9 mouse cellular contexts compared by ENCODE assay signal in genomic region chr11:107102465-107103223, GRCm38 (mm10). TPM values are rescaled to one million over a fixed set of nuclear protein-coding genes. Genes with fewer than 3 reads are reported as not detected.
DNase-seq lines count a peak whose midpoint lies in the region; ATAC-seq and TF ChIP-seq lines count a peak whose summit lies in the region.
"Had no signal": no experiment of that assay in that cellular context is flagged by ENCODE, and none has a peak within 500 bp of the region (broad histone marks: within the 10 kb centered on the region; RNA-seq: fewer than 3 reads in every experiment).

No protein-coding gene starts in this region.

- H3K27ac ChIP-seq in intestine, embryonic 15.5 days: peak overlapping the region; percentile 5; the same call in 1 of the 2 replicates
- no peak overlapping the region for H3K27ac ChIP-seq in intestine, embryonic 16.5 days (ENCODE audit: low read length)
- H3K27ac ChIP-seq in lung, postnatal 0 days (ENCODE audit: low read length): peak overlapping the region; percentile 61
- no peak overlapping the region for H3K27ac ChIP-seq in midbrain, embryonic 10.5 days (replicated peaks)
- H3K27ac ChIP-seq: midbrain, embryonic 12.5 days had no signal

- ATAC-seq in intestine, embryonic 15.5 days: no peak
- ATAC-seq in intestine, embryonic 16.5 days: no peak
- ATAC-seq in lung, postnatal 0 days: peak; percentile 82
- no peak for ATAC-seq in erythroid progenitor cell, adult 5-6 weeks (replicated peaks; ENCODE audit: low FRiP score, poor library complexity, severe bottlenecking)

- TF ChIP-seq CTCF in lung, postnatal 0 days (IDR thresholded peaks at IDR 0.05): peak; percentile 13; the same call in 1 of the 2 replicates

- H3K36me3 ChIP-seq in intestine, embryonic 15.5 days: 0 out of 2 replicates have a peak, but pooled peaks cover 2% of the 10 kb centered on the region
- H3K36me3 ChIP-seq in intestine, embryonic 16.5 days (ENCODE audit: control insufficient read depth, insufficient read depth, low read length): peaks cover 5% of the 10 kb centered on the region; the same call in 1 of the 2 replicates
- H3K36me3 ChIP-seq in lung, postnatal 0 days (ENCODE audit: insufficient read depth, low read length): 0 out of 2 replicates have a peak, but pooled peaks cover 6% of the 10 kb centered on the region
- peaks cover 3% of the 10 kb centered on the region; the same call in 1 of the 2 replicates for H3K36me3 ChIP-seq in splenic B cell, adult 2 months (ENCODE audit: control insufficient read depth, insufficient read depth, low read length, poor library complexity, severe bottlenecking)
- H3K36me3 ChIP-seq in midbrain, embryonic 10.5 days: peaks cover 52% of the 10 kb centered on the region

- no peak overlapping the region for H3K4me2 ChIP-seq in intestine, embryonic 15.5 days (replicated peaks)
- no peak overlapping the region for H3K4me2 ChIP-seq in intestine, embryonic 16.5 days (ENCODE audit: low read depth, low read length)
- no peak overlapping the region for H3K4me2 ChIP-seq in lung, postnatal 0 days (replicated peaks; ENCODE audit: low read depth, low read length)
- H3K4me2 ChIP-seq: midbrain, embryonic 12.5 days had no signal

- no peak overlapping the region for H3K9ac ChIP-seq in intestine, embryonic 15.5 days
- no peak overlapping the region for H3K9ac ChIP-seq in intestine, embryonic 16.5 days (ENCODE audit: low read depth, low read length)
- H3K9ac ChIP-seq in lung, postnatal 0 days (replicated peaks; ENCODE audit: low read depth): no peak overlapping the region
- H3K9ac ChIP-seq: midbrain, embryonic 12.5 days had no signal

- 69% methylated on average over 11 of the region's 11 CpGs for WGBS in intestine, embryonic 15.5 days
- whole genome bisulfite sequencing in intestine, embryonic 16.5 days: 74% methylated on average over 11 of the region's 11 CpGs
- 22% methylated on average over 11 of the region's 11 CpGs for WGBS in lung, postnatal 0 days
- 91% methylated on average over 11 of the region's 11 CpGs for WGBS in midbrain, embryonic 10.5 days

- DNase-seq in adipocyte (ENCODE audit: low spot score): peak; percentile 27
- DNase-seq in lung, postnatal 0 days (ENCODE audit: low spot score): peak; percentile 65
- DNase-seq in splenic B cell, adult 2 months (ENCODE audit: low read depth, low spot score): peak; percentile 86
- no peak for DNase-seq in midbrain, embryonic 10.5 days (ENCODE audit: low spot score)
- DNase-seq in adrenal gland, postnatal 25 days: no peak

- TF ChIP-seq EP300 in lung, postnatal 0 days (IDR thresholded peaks at IDR 0.05): no peak

- no peaks in the 10 kb centered on the region for H3K9me3 ChIP-seq in intestine, embryonic 15.5 days
- H3K9me3 ChIP-seq in intestine, embryonic 16.5 days (ENCODE audit: control insufficient read depth, low read length): no peaks in the 10 kb centered on the region
- no peaks in the 10 kb centered on the region for H3K9me3 ChIP-seq in lung, postnatal 0 days (ENCODE audit: low read length)
- H3K9me3 ChIP-seq in midbrain, embryonic 10.5 days (replicated peaks): no peaks in the 10 kb centered on the region
- H3K9me3 ChIP-seq: midbrain, embryonic 12.5 days had no signal

- H3K27me3 ChIP-seq in intestine, embryonic 15.5 days (replicated peaks): no peaks in the 10 kb centered on the region
- H3K27me3 ChIP-seq in intestine, embryonic 16.5 days (replicated peaks; ENCODE audit: control insufficient read depth, insufficient read depth, low read length): no peaks in the 10 kb centered on the region
- H3K27me3 ChIP-seq in lung, postnatal 0 days (replicated peaks; ENCODE audit: insufficient read depth, low read length): no peaks in the 10 kb centered on the region
- H3K27me3 ChIP-seq in splenic B cell, adult 2 months (ENCODE audit: control insufficient read depth, insufficient read depth, low read length, poor library complexity, severe bottlenecking): no peaks in the 10 kb centered on the region
- no peaks in the 10 kb centered on the region for H3K27me3 ChIP-seq in midbrain, embryonic 10.5 days (ENCODE audit: low read depth, poor library complexity, severe bottlenecking)
- H3K27me3 ChIP-seq: midbrain, embryonic 12.5 days had no signal

- peaks cover 14% of the 10 kb centered on the region; the same call in 1 of the 2 replicates for H3K4me1 ChIP-seq in intestine, embryonic 15.5 days (replicated peaks)
- peaks cover 20% of the 10 kb centered on the region for H3K4me1 ChIP-seq in intestine, embryonic 16.5 days (ENCODE audit: control insufficient read depth, insufficient read depth, low read length)
- peaks cover 21% of the 10 kb centered on the region; the same call in 1 of the 2 replicates for H3K4me1 ChIP-seq in lung, postnatal 0 days (ENCODE audit: insufficient read depth, low read depth, low read length)
- peaks cover 5% of the 10 kb centered on the region for H3K4me1 ChIP-seq in midbrain, embryonic 10.5 days

- H3K4me3 ChIP-seq in intestine, embryonic 15.5 days (replicated peaks): no peak overlapping the region
- no peak overlapping the region for H3K4me3 ChIP-seq in intestine, embryonic 16.5 days (ENCODE audit: low read length)
- H3K4me3 ChIP-seq in lung, postnatal 0 days (ENCODE audit: low read depth, low read length): no peak overlapping the region
- no peak overlapping the region for H3K4me3 ChIP-seq in midbrain, embryonic 10.5 days
- H3K4me3 ChIP-seq: midbrain, embryonic 12.5 days had no signal

RNA-seq across cellular contexts. Expression of gene Bptf, which starts 29.3 kb away (rescaled TPM):
- polyA plus RNA-seq in intestine, embryonic 15.5 days (2015; fragmentation: Nextera tagmentation; extraction: Ambion mirVana): 21.6 and 26.4 TPM in 2 replicates
- 16.8 and 19.1 TPM in 2 replicates for polyA plus RNA-seq in intestine, embryonic 16.5 days (2015; fragmentation: Nextera tagmentation; extraction: Ambion mirVana)
- polyA plus RNA-seq in lung, postnatal 0 days (2015; fragmentation: Nextera tagmentation; extraction: Ambion mirVana): 19.8 and 23.0 TPM in 2 replicates
- polyA plus RNA-seq in midbrain, embryonic 10.5 days (2016; fragmentation: Nextera tagmentation; extraction: Ambion mirVana): 30.1 and 31.7 TPM in 2 replicates
- total RNA-seq in adrenal gland, postnatal 25 days (2021): 50.9 and 52.9 TPM in 2 replicates
- 35.0 and 65.4 TPM in 2 replicates for total RNA-seq in erythroid progenitor cell, adult 5-6 weeks (2015; ENCODE audit: low replicate concordance)
- total RNA-seq in erythroid progenitor cell, adult 5-6 weeks (2017; ENCODE audit: low replicate concordance): 54.1 and 57.1 TPM in 2 replicates

Comparison
In these comparisons a context has a peak if more than half of its experiments do, and no peak if none do; other contexts are left out.
1. H3K27ac ChIP-seq: peak in intestine, embryonic 15.5 days (single experiment) and lung, postnatal 0 days (single experiment); none in intestine, embryonic 16.5 days (single experiment) and midbrain, embryonic 10.5 days (single experiment).
2. DNase-seq: peak in adipocyte (single experiment), lung, postnatal 0 days (single experiment) and splenic B cell, adult 2 months (single experiment); none in midbrain, embryonic 10.5 days (single experiment) and adrenal gland, postnatal 25 days (single experiment).